Mouse (Mus musculus) lung, postnatal 36 days (tissue): ENCODE data around the gene Col20a1.
A peak's percentile ranks its signal among the peaks of the same experiment; 100 is the strongest.

Source experiments
- DNase-seq: peaks from one replicate; pipeline ENCODE4 v3.0.0; 2022; ENCODE audit warnings: mixed read lengths

Col20a1 gene

DNA sequence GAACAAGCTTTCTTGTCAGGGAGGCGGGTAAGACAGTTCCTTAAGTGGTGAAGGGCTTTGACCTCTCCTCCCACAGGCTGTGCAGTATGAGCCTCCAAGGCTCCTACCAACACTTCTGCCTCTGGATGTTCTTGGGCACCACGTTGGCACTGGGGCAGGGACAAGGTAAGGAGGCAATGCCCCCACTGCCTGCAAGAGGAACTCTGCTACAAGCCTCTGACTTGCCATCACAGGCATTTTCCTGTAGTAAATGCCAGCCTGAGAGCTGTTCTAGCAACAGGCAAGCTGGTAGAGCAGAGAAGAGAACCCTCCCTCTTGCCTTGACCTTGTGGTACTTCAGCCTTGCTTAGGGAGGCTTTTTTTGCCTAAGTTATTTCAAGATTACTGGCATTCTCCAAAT, at the start of gene Col20a1:
Col20a1 (plus strand) TSS at position 87 of the 400 bp plus-strand sequence.
- DNase-seq: no peak

DNA sequence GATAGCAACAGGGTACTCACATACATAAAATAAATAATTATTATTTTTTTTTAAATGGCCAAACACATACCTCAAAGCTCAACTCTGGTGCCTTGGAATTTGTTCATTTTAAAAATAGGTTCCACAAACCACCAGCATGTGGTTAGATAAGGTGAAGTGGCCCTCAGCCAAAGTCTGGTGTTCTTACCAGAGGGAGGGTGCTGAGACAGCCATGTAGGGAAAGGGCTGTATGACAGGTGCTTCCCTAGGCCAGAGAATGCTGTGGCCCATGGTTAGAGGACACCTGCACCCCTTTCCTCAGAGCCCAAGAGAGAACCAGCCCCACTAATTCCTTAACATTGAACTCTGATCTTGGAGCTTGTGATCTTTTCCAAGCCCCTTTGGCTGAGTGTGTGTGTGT, 46.1 kb upstream of the Col20a1 start:
- DNase-seq: no peak

- no peak for DNase-seq
These were observed 44.5 kb upstream of the Col20a1 start for GRCm38 (mm10) chr2:180941869-180942268.

DNA sequence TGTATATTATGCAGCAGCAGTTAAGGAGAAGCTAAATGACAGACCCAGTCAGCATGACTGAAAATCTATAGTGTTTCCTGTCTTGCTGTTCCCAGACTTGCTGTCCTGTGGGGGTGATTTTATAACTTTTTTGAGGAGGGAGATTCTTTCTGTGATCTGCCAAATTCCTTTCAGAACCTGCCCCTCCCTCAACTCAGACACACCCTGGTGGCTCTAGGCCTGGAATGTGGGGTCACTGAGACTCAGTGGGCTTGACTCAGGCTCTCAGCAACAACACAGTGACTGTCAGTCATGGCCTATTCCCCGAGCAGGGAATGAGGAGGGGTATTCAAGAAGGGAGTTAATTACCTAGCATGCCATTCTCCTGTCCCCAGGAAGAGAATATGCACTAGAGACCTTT, 36.4 kb upstream of the Col20a1 start:
- no peak for DNase-seq

GRCm38 (mm10) chr2:180952731-180953171, 33.6 kb upstream of the Col20a1 start:
- no peak for DNase-seq

DNA sequence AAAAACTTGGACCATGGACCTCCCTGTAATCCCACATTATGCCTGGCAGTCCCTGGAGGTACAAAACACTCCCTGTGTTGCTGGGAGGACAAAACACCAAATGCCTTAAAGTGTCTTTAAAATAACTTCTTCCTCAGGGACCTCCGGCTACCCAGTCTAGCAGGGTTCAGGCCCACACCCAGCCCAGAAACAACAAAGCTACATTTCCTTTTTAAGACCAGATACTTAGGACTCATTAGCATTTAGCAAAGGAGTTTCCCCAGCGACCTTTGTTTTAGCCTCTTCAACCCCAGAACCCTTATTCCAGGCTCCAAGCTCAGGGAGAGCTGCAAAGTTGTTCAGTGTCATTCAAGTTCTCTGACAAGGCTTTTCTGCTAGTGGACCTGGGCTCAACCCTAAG, 32.7 kb upstream of the Col20a1 start:
- no peak for DNase-seq

DNA sequence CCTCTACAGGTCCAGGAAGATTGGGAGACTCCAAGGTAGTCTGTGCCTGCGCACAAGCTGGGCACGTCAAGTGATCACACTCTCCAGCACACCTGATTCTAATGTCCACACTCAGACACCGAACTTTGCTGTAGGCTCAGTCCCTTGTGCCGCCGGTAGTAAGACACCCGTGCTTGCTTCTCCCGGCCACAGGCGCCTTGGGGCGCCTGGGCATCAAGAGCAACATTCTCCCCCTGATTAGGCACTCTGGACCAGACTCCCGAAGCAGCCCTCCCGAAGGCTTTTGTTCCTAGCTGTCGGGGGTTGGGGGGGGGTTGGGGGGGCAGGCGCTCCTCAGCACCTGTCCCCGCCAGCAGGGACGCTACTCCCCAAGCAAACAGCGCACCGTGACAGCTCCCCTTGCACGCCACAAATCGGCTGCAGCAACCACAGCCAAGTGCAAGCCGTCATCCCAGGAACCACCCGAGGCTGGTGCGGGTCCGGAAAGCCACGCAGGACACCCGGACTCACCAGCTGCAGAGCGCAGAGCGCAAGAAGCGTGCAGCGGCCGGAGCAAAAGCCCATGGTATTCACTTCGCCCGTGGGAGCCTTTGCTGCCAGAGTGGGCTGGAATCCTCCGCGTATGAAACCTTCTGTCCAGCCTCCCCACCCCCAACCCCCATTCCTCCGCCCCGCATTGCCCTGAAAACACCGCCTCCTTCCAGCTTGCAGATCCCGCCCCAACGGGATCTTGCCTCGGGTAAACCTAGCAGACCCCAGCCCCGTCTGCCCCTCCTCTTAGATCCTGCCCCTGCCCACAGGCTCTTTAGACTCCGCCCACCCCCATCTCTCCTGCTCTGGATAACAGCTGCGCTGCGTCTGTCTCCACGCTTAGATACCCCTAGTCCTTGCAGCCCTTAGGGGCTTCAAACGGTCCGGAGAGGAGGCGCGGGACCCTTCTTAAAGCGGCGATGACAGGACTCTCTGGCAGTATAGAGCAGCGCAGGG, 32.0 kb upstream of the Col20a1 start, which contains the start of gene Nkain4:
Nkain4 (minus strand) TSS at position 639 of the 987 bp plus-strand sequence.
- DNase-seq: peak; percentile 62

GRCm38 (mm10) chr2:180959605-180960004, 26.7 kb upstream of the Col20a1 start:
- DNase-seq: no peak

GRCm38 (mm10) chr2:180960187-180960586, 26.1 kb upstream of the Col20a1 start:
- peak; percentile 29 for DNase-seq

GRCm38 (mm10) chr2:180962616-180963308, 23.6 kb upstream of the Col20a1 start:
- DNase-seq: peak; percentile 50

- peak; percentile 86 for DNase-seq
These were observed 22.4 kb upstream of the Col20a1 start for GRCm38 (mm10) chr2:180963956-180964355.

- DNase-seq: peak; percentile 39
These were observed 20.0 kb upstream of the Col20a1 start for GRCm38 (mm10) chr2:180966092-180966882.

DNA sequence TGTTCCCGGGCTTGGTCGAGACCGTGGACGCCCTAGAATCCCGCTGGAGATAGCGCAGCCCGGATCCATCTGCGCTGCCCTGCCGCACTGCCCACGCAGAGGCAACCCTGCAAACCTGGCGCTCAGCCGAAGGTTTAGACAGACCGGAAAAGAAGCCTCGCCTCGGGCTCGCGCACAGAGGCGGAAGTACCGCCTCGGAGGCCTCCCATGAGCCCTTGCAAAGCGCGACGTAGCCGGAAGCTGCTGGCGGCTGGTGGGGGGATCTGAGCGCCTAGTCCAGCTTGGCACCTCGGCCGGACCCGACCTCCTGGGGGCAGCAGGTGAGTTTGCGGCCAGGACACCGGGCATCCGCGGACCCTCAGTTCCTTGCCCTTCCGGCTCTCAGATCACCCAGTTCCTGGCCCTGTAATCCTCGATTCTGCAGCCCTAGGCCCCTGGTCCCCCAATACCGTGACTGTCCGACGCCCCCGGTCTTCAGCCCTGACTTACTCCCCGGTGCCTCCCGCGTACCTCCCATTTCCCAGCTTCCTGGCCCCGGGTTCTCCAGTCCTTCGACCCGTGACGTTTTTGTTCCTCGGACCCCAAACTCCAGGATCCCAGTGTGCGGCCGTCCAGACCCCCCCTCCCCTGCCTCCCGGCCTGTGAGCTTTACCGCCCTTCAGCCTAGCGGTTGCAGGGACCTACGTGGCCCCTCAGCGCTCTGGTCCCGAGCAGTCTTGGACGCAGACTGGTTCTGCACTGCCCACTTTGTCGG, 19.1 kb upstream of the Col20a1 start, which contains the start of gene Arfgap1:
Arfgap1 (plus strand) TSS at position 216 of the 754 bp plus-strand sequence.
- peak; percentile 95 for DNase-seq

DNA sequence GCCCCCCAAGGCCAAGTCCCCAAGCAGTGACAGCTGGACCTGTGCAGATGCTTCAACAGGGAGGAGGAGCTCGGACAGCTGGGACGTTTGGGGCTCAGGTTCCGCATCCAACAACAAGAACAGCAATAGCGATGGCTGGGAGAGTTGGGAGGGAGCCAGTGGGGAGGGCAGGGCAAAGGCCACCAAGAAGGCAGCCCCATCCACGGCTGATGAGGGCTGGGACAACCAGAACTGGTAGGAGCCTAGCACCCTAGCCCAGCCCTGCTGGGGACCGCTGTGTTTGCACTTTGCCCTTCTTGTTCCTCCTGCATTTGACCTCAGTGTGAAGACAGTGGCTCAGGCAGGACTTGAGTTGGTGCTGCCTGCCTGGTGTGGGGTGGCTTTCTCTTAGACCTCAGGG, 5.2 kb upstream of the Col20a1 start:
- no peak for DNase-seq

DNA sequence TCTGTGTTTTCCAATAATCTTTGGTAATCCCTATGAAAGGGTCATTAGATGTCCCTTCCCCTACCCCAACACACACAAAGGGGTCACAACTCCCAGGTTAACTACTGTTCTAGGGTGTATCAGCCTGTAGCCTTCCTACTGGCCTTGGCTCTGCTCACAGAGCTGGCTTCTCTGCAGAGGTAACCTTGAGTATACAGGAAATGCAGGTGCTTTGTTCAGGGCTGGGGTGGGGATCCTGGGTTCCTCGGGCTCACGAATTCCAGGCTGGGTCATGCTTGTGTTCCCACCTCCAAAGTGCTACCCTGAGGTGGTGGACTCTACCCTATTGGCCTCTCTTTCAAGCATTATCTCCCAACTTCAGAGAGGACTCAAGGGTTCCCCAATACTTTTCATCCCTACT, 700 bp upstream of the Col20a1 start:
- no peak for DNase-seq

DNA sequence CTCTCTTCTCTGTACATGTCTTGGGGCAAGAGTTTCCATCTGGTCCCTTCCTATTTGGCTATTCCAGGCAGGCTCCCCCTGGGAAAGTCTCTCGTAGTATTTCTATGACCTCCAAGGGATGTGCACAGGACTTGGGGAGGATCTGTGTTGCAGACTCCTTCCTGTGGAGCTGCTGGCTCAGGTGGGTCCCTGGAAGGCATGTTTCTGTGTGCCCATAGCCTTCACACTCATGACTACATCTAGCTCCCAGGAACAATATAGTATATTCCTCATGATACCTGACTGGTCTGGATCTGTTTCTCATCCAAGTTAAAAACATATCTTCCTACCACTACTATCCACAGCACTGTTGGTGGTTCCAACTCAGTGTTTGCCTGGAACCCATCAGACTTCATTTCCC, 666 bp downstream of the Col20a1 start:
- DNase-seq: no peak

GRCm38 (mm10) chr2:180987432-180988030, 1.2 kb downstream of the Col20a1 start:
- no peak for DNase-seq

GRCm38 (mm10) chr2:180988347-180988913, 2.1 kb downstream of the Col20a1 start:
- DNase-seq: no peak

DNA sequence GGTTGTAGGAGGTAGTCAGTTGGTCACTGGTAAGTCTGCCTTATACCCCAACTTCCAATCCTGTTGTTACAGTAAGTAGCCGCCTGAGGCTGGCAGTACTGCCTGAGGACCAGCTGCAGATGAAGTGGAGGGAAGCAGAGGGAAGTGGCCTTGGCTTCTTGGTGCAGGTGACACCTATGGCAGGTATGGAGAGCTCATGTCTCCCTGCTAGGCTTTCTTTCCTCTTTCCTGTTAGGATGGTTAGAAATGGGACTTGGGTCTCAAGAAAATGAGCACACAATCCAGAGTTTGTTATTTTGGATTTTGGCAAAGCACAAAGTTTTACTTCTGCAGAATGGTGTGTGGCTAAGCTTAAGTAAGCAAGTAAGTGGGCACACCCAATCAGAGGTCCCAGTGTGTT, 2.6 kb downstream of the Col20a1 start:
- DNase-seq: no peak

GRCm38 (mm10) chr2:180990347-180990746, 4.0 kb downstream of the Col20a1 start:
- no peak for DNase-seq

DNA sequence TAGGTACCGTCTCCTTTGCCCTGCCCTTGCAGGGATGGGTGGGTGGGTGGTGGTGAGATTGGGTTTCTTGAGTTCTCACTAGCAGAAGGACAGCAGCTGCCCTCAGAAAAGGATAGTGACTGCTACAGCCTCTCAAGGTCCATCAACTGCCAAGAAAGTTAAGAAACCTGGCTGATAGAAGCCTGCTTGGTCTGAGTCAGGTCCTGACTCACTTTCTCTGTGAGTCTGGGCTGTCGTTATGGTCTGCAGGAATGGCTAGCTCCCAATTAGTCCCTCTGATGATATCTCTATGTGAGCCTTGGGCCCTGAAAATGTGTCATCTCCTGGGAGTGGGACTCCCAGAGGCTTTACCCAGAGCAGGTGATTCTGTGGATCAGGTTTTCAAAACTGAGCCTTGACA, 8.0 kb downstream of the Col20a1 start:
- DNase-seq: no peak
